Mouse (Mus musculus) lung, adult 18-20 months (tissue): ENCODE measurements around the gene Btbd35f6.
"Not testable (repeated sequence)": the region's sequence is repeated elsewhere in the genome, so short reads cannot be mapped to it uniquely, and the experiment has no call there.

ENCODE experiments used
- DNase-seq, 2 experiments: peaks; one replicate each; pipeline ENCODE4 v3.0.0; 2022; ENCODE audit warnings: mixed read lengths in 2 of 2

Btbd35f6 gene

GRCm38 (mm10) chrX:33956440-33956839 is at the start of gene Btbd35f6:
Btbd35f6 (minus strand) TSS chrX:33956540.
- not testable (repeated sequence) for DNase-seq

- not testable (repeated sequence) for DNase-seq
Measured at GRCm38 (mm10) chrX:33986716-33987115, 30.4 kb upstream of the Btbd35f6 start, which contains the start of gene Gm21870. Gm21870 (minus strand) TSS chrX:33986816.

- DNase-seq, result not testable (repeated sequence)
Measured at GRCm38 (mm10) chrX:33930216-33930615, 26.1 kb downstream of the Btbd35f6 start.

GRCm38 (mm10) chrX:33928225-33928624 is 28.1 kb downstream of the Btbd35f6 start:
- DNase-seq, result not testable (repeated sequence)

- DNase-seq, result not testable (repeated sequence)
Measured at GRCm38 (mm10) chrX:33926344-33926743, 30.0 kb downstream of the Btbd35f6 start.

GRCm38 (mm10) chrX:33925420-33925819 is 30.9 kb downstream of the Btbd35f6 start:
- DNase-seq, result not testable (repeated sequence)
